Mouse (Mus musculus) testis, adult 2 months (tissue): ENCODE measurements at regions not wholly inside any gene's neighbourhood (a gene's known extent, or its start where the extent isn't known, plus 50 kb on each side); places are given as distances from the start of the nearest gene placed in this dataset.

Experiments used
- CTCF ChIP-seq: fragments of 200-500 bp; IDR thresholded peaks from 2 replicates; pipeline ENCODE4 v1.5.1; 2012; ENCODE audit warnings: low read depth, mild to moderate bottlenecking, inconsistent platforms, low read length, moderate library complexity; ENCODE audit not compliant: control insufficient read depth, insufficient read depth, insufficient replicate concordance
- POLR2A ChIP-seq: fragments of 200-500 bp; IDR thresholded peaks from 2 replicates; pipeline ENCODE4 v1.6.1; 2012; ENCODE audit warnings: low read depth, mild to moderate bottlenecking, inconsistent platforms, low read length, moderate library complexity; ENCODE audit not compliant: control insufficient read depth

DNA sequence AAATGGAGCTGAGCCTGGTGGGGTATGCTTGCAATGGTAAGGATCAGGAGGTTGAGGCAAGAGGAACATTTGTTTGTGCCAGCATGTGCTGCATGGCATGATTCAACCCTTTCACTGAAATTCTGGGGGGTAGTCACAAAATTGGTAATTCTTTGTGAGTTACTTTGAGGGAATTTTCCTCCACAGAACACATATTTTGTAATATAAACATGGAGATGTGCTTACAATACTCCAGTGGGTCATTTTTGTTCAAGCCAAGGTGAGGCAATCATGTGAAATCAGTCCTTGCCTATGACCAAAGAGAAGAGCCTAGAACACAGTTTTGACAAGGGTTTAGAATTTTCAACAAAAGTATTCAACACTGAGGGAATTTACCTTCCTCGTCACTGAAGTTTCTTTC lies 635.1 kb upstream of the Adgrl2 start:
- no peak for TF ChIP-seq CTCF
- TF ChIP-seq POLR2A: no peak
